Comparison of ENCODE assay signal across 12 mouse cellular contexts in the genomic region with DNA sequence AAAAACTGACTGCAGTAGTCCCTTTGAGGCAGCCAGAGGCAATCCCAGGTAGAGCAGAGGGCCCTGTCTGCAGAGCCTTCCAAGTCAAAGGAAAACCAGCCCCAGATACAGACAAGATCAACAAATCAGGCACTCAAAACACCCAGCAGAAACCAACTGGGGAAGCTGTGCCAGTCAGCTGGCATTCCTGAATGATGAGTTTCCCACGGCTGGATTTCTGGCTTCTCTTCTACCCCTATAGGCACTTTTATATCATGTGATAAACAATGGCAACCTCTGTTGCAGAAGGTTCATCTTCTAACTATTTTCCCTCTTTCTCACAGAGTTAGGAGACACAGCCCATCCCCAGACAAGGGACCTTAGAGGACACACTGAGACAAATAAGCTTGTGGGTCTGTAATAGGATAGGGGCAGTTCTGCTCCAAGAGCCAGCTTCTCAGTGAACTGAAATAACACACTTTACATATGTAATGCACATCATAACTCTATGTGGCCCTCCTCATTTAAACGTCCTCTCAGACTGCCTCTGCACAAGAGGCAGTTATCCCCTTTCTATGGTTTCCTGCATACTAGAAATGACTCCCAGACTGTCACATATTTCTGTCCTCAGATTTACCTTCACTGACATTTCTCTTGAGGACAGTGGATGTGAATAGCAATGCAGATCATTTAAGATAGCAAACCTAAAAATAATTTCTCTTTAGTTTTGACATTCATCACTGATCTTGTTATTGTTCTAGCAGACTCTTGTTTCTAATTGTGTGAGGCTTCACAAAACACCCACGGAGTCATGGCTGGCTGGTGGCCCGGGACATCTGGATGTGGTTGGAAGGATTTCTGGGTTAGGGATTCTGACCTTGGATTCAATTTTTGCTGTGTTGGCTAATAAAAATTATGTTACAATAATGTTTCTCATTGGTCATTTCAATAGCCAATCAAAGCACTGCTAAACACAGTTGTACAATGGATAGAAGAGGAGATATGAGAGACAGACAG. TPM values are rescaled to one million over a fixed set of nuclear protein-coding genes. Genes with fewer than 3 reads are reported as not detected.
DNase-seq lines count a peak whose midpoint lies in the region; ATAC-seq and TF ChIP-seq lines count a peak whose summit lies in the region.
"Had no signal": no experiment of that assay in that cellular context is flagged by ENCODE, and none has a peak within 500 bp of the region (broad histone marks: within the 10 kb centered on the region; RNA-seq: fewer than 3 reads in every experiment).

No protein-coding gene starts in this region.

- no peak for TF ChIP-seq CTCF in Patski (IDR thresholded peaks at IDR 0.05)
- TF ChIP-seq CTCF in lung, embryonic 14.5 days (IDR thresholded peaks at IDR 0.05; ENCODE audit: low read depth): no peak

- CTCF ChIA-PET in Patski (lab: Charles Lee): interaction anchor here (1.0 kb wide), 2 partner anchors 63 to 188 kb away, joined by 3 read pairs; no protein-coding TSS in a partner anchor

- 31% methylated on average over 4 of the region's 4 CpGs for WGBS in lung, embryonic 14.5 days
- 69% methylated on average over 4 of the region's 4 CpGs for WGBS in forebrain, embryonic 12.5 days

- H3K4me3 ChIP-seq in lung, embryonic 14.5 days (ENCODE audit: low read depth, low read length): no peak overlapping the region
- H3K4me3 ChIP-seq in forebrain, embryonic 12.5 days (replicated peaks): no peak overlapping the region
- H3K4me3 ChIP-seq: hindbrain, embryonic 15.5 days; limb, embryonic 12.5 days had no signal

- no peaks in the 10 kb centered on the region for H3K27me3 ChIP-seq in Patski
- no peaks in the 10 kb centered on the region for H3K27me3 ChIP-seq in lung, embryonic 14.5 days (ENCODE audit: insufficient read depth, low read length)
- H3K27me3 ChIP-seq in forebrain, embryonic 12.5 days: no peaks in the 10 kb centered on the region
- H3K27me3 ChIP-seq: CH12.LX; hindbrain, embryonic 15.5 days; limb, embryonic 12.5 days had no signal

- in situ Hi-C loops in Patski (cut with MboI; ENCODE audit: low pct_unique_long_range_greater_than_20kb): no loop called here

- POLR2A ChIA-PET in Patski (lab: Charles Lee): no interaction called here

- peak overlapping the region; percentile 58; the same call in 1 of the 2 replicates for H3K27ac ChIP-seq in lung, embryonic 14.5 days (ENCODE audit: low read depth)
- H3K27ac ChIP-seq in forebrain, embryonic 12.5 days: no peak overlapping the region
- H3K27ac ChIP-seq: hindbrain, embryonic 15.5 days; limb, embryonic 12.5 days had no signal

- DNase-seq in frontal cortex, postnatal 36 days (ENCODE audit: low spot score in 2 of 2): no peak
- DNase-seq in Patski (ENCODE audit: low read depth, low spot score) (peak; percentile 53), liver (no peak)
- DNase-seq in gastrocnemius, postnatal 4 days (ENCODE audit: low spot score in 2 of 2): peak; percentile 28 to 58
- peak; percentile 78 for DNase-seq in lung, embryonic 14.5 days
- no peak for DNase-seq in T-cell, adult 2 months (ENCODE audit: low spot score)

- no peaks in the 10 kb centered on the region for H3K9me3 ChIP-seq in lung, embryonic 14.5 days (ENCODE audit: low read depth, low read length)
- no peaks in the 10 kb centered on the region for H3K9me3 ChIP-seq in forebrain, embryonic 12.5 days
- H3K9me3 ChIP-seq: hindbrain, embryonic 15.5 days; limb, embryonic 12.5 days had no signal

- H3K4me1 ChIP-seq in lung, embryonic 14.5 days (ENCODE audit: insufficient read depth): peaks cover 8% of the 10 kb centered on the region
- H3K4me1 ChIP-seq in forebrain, embryonic 12.5 days: no peaks in the 10 kb centered on the region
- H3K4me1 ChIP-seq: hindbrain, embryonic 15.5 days had no signal

- no peak overlapping the region for H3K4me2 ChIP-seq in lung, embryonic 14.5 days
- H3K4me2 ChIP-seq in forebrain, embryonic 12.5 days: no peak overlapping the region
- H3K4me2 ChIP-seq: hindbrain, embryonic 15.5 days; limb, embryonic 12.5 days had no signal

- peak; percentile 34 for ATAC-seq in frontal cortex, adult (ENCODE audit: low TSS enrichment)
- ATAC-seq in Patski: peak; percentile 90
- peak; percentile 59; the same call in 1 of the 2 replicates for ATAC-seq in lung, embryonic 14.5 days (ENCODE audit: insufficient read depth)
- ATAC-seq in forebrain, embryonic 12.5 days (ENCODE audit: low FRiP score): no peak

- no peak overlapping the region for H3K9ac ChIP-seq in lung, embryonic 14.5 days
- H3K9ac ChIP-seq in forebrain, embryonic 12.5 days: no peak overlapping the region
- H3K9ac ChIP-seq: hindbrain, embryonic 15.5 days; limb, embryonic 12.5 days had no signal

- H3K36me3 ChIP-seq in lung, embryonic 14.5 days (ENCODE audit: insufficient read depth): no peaks in the 10 kb centered on the region
- no peaks in the 10 kb centered on the region for H3K36me3 ChIP-seq in forebrain, embryonic 12.5 days (replicated peaks)
- H3K36me3 ChIP-seq: hindbrain, embryonic 15.5 days; limb, embryonic 12.5 days had no signal

RNA-seq across cellular contexts. Expression of gene Olfr455, which starts 5.1 kb away (rescaled TPM):
- not detected for polyA plus RNA-seq in Patski (2021)
- not detected for total RNA-seq in gastrocnemius, postnatal 4 days (2021)
- polyA plus RNA-seq in lung, embryonic 14.5 days (2014; fragmentation: Nextera tagmentation; extraction: Ambion mirVana): not detected in 2 replicates
- polyA plus RNA-seq in forebrain, embryonic 12.5 days (2016; fragmentation: Nextera tagmentation; extraction: Ambion mirVana): not detected in 2 replicates
- total RNA-seq: CH12.LX had no signal
- polyA plus RNA-seq: hindbrain, embryonic 15.5 days; limb, embryonic 12.5 days; spleen, adult 2 months had no signal

RNA-seq across cellular contexts. Expression of gene Tcaf3, which starts 55.2 kb away (rescaled TPM):
- polyA plus RNA-seq in Patski (2021): not detected
- total RNA-seq in gastrocnemius, postnatal 4 days (2021): not detected
- not detected in 2 replicates for polyA plus RNA-seq in lung, embryonic 14.5 days (2014; fragmentation: Nextera tagmentation; extraction: Ambion mirVana)
- polyA plus RNA-seq in forebrain, embryonic 12.5 days (2016; fragmentation: Nextera tagmentation; extraction: Ambion mirVana): not detected in 2 replicates
- total RNA-seq: CH12.LX had no signal
- polyA plus RNA-seq: hindbrain, embryonic 15.5 days; limb, embryonic 12.5 days; spleen, adult 2 months had no signal

RNA-seq across cellular contexts. Expression of gene Olfr456, which starts 55.3 kb away (rescaled TPM):
- not detected for polyA plus RNA-seq in Patski (2021)
- total RNA-seq in gastrocnemius, postnatal 4 days (2021): not detected
- 0.18 TPM in 1 of 2 replicates, not detected in the other for polyA plus RNA-seq in lung, embryonic 14.5 days (2014; fragmentation: Nextera tagmentation; extraction: Ambion mirVana)
- polyA plus RNA-seq in forebrain, embryonic 12.5 days (2016; fragmentation: Nextera tagmentation; extraction: Ambion mirVana): not detected in 2 replicates
- total RNA-seq: CH12.LX had no signal
- polyA plus RNA-seq: hindbrain, embryonic 15.5 days; limb, embryonic 12.5 days had no signal

Comparison
In these comparisons a context has a peak if more than half of its experiments do, and no peak if none do; other contexts are left out.
1. DNase-seq: peak in Patski (single experiment), gastrocnemius, postnatal 4 days (2 of 2) and lung, embryonic 14.5 days (single experiment); none in frontal cortex, postnatal 36 days (0 of 2), T-cell, adult 2 months (single experiment) and liver (single experiment).